Mouse (Mus musculus): ENCODE results near the gene 4930438A08Rik.
"Not testable (repeated sequence)": the region's sequence is repeated elsewhere in the genome, so short reads cannot be mapped to it uniquely, and the experiment has no call there.

The 4930438A08Rik gene

DNA sequence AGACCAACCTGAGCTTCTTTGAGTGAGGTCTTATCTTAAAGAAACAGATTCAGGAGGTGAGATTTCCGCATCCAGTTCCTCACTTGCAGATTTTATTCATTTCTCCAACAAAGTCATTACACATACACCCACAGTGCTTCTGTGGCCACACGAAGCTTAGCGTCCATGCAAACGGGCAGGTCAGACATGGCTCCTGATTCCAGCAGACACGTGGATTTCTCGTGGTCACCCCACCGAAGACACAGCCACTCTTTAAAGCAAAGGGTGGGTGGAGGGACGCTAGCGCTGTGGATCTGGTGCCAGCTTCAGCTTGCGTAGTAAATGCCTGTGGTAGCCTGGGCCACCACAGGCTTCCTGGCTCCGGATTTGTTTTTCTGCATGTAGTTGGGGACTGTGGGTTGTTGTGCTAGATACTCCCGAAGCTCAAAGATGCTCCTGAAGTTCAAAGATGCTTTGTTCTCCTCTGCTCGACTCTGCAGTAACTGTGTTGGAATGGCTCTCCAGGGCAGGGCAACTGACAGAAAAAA is 7.4 kb downstream of the 4930438A08Rik start:
- DNase-seq (ENCODE audit: low spot score in 2 of 2), result no peak

DNA sequence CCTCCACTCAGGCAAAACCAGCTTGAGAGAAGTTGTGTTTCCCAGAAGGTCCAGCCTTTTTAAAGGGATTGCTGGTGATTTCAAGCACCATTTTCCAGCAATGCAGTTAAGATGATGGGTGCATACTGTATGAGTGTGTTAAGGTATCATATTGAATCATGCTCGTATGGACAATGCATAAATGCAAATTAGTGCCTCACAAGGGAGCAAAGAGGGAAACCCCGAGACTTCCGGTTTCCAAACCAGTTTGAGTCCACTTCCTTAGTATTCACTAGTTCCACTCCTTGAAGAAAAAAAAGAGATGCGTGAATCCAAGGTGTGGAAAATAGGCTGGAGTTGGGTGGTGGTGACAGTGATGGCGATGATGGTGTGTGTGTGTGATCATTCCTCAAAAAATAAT is 7.9 kb downstream of the 4930438A08Rik start:
- DNase-seq (ENCODE audit: low spot score in 2 of 2), result no peak

DNA sequence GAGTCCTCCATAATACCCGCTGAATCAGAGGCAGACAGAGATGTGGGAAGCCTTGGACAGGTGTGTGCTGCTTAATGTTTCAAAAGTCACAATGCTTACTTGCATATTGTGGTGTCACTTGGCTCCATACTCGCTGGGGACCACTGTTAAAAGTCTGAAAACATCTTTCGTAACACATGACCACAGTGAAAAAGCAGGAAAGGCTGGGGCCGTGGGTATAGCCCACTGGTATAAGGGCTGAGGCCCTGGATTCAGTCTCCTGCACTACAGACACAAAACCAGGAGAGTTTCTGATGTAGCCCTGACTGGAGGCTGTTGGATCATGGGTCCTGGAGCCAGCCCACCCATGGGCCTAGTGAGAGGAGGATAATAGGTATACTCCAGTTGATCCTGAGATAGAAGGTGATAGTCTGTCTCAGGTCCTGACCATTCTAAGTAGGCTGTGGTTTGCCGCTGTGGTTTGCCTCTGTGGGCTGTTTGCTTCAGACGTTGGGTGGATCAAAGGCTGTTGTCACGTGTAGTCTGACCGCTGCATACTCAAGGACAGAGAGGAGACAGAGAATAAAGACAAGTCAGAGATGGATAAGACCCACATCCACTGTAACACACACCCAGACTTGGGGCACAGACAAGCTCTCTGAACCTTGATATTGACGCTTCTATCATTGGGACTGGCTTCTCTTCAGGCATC is 15.5 kb downstream of the 4930438A08Rik start:
- DNase-seq (ENCODE audit: low spot score in 2 of 2), result no peak

DNA sequence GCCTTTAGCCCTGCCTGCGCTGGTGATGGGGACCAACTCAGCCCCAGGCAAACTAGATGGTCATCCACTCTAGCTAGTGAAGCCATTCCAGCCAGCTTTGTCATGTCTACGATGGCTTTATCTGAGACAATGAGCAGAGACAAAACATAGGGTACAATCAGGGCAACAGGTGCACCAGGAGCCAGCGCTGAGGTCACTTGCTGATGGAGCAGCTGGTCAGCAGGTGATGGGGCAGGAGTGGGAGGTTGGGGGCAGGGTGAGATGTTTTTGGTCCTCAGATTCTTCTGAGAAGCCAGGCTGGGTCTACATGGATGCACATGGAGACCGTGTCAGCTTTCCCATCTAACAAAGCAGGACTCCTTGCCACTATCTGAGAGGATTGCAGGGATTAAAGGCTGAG is 16.2 kb downstream of the 4930438A08Rik start:
- no peak for DNase-seq (ENCODE audit: low spot score in 2 of 2)

DNA sequence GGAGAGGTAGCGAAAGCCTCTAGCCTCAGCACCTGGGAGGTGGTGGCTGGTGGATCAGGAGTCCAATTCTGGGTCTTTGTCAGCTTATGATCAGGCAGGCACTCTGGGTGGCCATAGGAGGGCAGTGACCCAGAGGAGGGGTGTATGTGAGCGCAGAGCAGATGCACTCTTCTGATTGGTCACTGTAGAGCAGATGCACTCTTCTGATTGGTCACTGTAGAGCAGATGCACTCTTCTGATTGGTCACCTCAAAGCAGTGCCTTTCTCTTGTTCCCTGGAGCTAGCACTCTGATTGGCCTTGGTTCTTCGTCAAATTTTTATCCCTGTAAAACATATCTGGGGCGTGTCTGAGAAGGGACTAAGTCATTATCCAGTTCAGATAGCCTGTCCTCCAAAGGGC is 18.2 kb downstream of the 4930438A08Rik start:
- DNase-seq (ENCODE audit: low spot score in 2 of 2), result no peak

DNA sequence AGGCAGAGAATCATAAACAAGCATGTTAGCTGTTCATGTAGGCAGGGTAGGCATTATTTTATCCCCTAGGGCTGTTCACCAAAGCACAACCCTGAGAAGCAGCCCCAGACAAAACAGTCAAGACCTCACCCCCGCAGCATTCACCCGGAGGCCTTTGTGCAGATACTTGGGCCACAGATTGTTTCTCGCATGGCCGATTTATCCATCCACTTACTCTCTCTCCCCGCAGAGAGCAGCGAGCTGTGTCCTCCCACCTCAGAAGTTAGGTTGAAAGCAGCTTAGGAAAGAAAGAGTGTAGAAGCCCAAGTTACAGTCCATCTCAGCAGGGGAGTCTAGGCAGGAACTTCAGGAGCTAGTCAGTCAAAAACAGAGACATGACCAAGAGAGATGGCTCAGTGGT is 22.8 kb downstream of the 4930438A08Rik start:
- DNase-seq (ENCODE audit: low spot score in 2 of 2), result no peak

DNA sequence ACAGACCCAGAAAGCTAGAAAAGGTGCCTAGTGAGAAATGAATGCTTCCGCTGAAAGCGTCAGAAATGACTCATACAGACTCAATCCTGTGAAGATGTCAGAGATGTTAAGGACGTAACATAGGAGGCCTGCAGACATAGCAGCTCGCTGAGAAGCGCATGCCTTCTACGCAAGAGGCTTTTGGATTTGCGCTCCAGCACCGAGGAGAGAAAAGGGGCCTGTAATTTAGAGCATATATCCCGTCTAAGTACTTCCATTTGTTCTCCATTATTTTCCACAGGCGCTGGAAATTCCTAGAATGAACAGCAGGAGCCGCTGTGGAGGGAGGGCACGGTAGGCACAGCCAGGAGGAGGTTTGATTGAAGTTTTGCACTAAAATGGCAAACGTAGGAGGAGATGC is 26.5 kb downstream of the 4930438A08Rik start:
- DNase-seq (ENCODE audit: low spot score in 2 of 2), result peak; percentile 77 to 88

DNA sequence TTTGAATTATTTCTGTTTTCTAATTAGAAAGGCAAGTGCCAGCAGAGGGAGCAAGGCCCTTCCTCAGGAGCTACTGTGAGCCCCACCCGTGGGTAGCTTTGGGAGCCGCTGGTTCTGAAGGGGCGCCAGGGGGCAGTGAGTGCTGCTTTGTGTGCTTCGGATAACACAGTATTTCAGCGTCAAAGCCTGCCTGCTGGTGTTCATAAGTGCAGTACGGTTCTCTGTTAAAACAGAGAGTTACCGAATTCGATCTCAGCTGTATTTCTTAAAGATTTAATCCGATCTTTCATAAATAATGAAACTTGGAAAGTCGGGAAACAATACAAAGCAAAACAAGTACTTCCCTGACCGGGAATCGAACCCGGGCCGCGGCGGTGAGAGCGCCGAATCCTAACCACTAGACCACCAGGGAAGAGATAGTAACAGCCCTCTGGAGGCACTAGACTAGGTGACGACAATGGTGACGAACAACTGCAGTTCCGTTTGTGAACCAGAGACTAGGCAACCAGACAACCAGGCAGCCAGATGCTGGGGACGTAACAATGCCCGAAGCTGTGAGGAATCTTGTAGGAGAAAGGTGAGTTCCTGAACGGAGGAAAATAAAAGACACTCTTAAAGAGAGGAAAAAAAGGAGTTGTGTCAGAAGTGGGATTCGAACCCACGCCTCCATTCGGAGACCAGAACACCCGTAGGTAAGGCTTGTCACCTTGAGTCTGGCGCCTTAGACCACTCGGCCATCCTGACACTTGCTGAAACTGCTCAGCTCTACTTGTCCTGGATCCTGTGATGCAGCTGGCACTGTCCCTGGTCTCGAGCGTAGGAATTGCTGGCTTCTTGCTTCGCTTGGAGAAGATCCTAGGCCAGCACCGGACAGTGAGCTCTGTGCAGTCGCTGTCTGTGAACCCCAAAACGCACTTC is 27.5 kb downstream of the 4930438A08Rik start:
- DNase-seq (ENCODE audit: low spot score in 2 of 2), result peak; percentile 93 to 98

DNA sequence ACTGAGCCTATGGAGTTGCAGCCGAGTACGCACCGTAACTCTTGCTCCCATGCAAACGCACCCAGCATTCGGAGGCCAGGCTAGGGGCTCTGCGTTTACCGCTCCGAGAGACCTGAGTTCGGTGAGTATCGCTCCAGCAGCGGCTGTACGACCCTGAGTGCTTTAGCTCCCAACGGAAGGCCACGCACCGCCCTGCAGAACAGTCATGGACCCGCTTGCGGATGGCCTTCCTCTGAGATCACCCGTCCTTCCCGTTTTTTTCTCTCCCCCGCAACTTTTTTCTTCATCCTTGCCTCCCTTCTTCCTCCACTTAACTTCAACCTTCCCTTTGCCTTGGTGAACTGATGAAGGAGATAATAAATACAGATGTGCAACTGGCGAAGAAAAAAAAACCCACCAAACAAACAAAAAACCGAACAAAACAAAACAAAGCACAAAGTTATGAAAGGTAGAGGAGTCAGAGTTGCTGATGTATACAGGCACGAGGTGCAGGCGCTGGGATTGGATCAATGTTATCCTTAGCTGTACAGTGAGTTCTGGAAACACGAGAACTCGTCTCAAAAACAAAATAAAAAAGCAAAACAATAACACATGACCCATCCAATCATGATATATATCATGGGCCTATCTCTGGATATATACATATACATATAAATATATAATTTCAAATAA is 28.3 kb downstream of the 4930438A08Rik start:
- no peak for DNase-seq (ENCODE audit: low spot score in 2 of 2)

DNA sequence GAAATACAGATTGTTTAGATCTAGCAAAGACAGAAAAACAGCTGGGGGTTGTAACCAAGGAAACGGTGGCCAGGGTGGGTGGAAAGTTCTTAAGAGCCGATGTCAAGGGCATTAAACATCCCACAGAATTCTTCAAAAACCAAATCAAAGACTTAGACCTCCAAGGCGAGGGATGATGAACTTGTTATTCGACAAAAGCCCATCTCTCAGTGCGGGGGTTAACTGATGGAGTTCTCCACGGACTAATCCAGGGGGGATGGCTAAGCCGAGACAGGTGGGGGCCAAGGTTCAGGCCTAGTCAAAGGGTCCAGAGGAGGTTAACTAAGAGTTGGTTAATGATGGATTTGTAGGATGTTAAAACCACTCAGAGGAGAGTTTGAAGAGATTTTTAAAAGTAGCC is 29.0 kb downstream of the 4930438A08Rik start:
- DNase-seq (ENCODE audit: low spot score in 2 of 2), result no peak

DNA sequence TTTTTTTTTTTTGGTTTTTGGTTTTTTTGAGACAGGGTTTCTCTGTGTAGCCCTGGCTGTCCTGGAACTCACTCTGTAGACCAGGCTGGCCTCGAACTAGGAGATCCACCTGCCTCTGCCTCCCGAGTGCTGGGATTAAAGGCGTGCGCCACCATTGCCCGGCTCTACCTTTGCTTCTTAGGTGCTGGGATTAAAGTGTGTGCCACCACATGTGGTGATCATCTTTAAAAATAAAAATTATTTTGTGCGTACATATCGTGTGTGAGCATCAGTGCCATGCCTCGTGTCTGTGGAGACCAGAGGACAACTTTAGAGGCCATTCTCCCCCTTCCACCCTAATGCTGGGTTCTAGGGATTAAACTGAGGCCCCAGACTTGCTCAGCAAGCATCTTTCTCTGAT is 30.7 kb downstream of the 4930438A08Rik start:
- not testable (repeated sequence) for DNase-seq (ENCODE audit: low spot score in 2 of 2)

DNA sequence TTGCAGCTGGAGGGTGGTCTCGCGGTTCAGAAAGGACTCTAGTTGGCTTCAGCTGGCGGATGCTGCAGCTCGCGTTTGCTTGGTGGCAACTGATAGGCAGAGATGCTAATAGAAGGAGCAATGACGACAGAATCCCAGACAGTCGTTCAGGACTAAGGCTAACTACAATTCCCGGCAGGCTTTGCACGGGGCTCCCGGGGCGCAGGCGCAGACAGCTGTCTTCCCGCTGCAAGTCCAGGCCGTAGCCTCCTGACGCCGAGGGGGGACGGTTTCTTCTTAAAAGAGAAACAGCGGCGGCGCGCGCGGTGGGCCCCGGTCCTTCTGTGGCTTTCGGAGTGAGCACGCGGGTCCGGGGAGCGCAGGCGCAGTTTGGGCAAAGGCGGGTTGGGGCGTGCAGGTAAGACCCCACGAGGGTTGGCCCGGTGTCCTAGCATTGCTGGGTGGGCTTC is 32.3 kb downstream of the 4930438A08Rik start, which contains the start of gene Zfp692:
Gene Zfp692, plus strand, starts transcription at position 210 of the 449 bp plus-strand sequence.
- DNase-seq (ENCODE audit: low spot score in 2 of 2), result peak; percentile 91 to 96

DNA sequence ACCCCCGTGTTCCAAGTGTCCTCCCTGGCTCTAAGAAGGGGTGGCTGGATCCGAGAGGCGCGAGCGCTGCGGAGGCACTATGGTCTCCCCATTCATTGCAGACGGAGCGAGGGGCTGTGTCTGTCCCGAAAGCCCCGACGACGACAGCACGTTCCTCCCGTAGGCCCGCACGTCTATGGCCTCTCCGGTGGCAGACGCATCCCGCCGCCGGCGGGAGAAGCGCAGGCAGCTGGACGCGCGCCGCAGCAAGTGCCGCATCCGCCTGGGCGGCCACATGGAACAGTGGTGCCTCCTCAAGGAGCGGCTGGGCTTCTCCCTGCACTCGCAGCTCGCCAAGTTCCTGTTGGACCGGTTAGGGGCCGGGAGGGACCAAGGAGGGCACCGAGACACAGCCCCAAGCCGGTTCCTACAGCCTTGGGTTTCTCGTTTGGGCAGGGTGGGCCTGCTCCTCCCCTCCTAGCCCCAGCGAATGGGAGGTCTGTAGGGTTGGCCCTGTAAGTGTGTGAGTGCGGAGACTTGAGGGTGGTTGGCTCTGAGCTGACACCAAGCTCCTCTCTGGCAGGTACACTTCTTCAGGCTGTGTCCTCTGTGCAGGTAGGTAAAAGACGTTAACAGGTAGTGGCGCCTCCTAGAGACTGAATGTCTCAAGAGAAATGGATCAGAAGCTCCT is 32.9 kb downstream of the 4930438A08Rik start:
- peak; percentile 63 to 83 for DNase-seq (ENCODE audit: low spot score in 2 of 2)

DNA sequence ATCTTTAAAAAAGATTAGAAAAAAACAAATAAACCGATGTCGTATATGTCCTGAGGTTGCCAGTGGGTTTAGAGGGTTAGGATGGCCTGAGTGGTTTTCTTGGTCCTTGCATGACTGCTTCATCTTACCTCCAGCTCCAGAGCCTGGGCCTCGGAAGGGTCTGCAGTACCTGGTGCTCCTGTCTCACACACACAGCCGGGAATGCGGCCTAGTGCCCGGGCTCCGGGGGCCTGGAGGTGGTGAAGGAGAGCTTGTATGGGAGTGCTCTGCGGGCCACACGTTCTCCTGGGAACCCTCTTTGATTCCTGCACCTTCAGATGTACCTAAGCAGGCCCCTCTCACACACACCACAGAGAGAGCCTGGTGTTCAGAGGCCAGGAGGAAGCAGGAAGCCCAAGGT is 34.1 kb downstream of the 4930438A08Rik start:
- no peak for DNase-seq (ENCODE audit: low spot score in 2 of 2)

DNA sequence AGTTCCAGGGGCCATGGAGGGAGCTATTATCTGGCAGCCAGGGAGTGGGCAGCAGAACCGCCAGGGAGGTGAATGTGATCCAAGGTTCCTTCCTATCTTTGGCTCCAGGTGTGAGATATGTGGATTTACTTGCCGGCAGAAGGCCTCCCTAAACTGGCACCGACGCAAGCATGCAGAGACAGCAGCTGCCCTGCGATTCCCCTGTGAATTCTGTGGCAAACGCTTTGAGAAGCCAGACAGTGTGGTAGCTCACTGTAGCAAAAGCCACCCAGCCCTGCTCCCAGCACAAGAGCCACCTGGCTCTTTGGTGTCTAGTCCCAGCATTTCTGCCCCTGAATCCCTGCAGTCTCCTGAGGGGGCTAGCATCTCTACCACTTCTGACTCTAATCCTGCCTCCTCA is 39.5 kb downstream of the 4930438A08Rik start:
- no peak for DNase-seq (ENCODE audit: low spot score in 2 of 2)

DNA sequence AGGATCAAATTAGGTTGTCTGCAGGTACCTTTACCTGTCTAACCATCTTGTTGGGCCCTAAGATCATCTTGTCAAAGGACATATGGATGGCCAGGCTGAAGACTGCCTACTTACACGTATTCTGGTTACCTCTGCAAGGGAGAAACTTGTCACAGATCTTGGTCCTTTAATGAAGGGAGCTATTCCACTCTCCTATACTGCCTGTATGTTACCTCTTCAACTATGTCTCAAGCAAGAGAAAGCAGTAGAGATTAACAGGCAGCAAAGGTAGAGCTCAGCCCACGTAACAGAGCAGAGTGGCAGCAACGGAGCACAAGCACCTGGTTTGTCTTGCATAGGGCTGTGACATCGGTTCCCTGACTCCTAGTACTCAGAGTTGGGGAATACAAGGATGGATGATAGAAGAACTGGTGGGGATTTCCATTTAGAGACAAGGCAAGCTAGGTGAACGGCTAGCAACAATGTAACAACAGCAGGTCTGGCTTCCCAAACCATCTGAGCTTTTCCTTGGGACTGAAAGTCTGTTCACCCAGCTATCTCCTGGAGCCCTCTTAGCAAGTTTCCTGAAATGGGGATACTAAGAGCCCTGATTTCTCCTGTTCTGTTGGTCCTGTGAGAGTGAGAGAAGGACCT is 41.1 kb downstream of the 4930438A08Rik start:
- DNase-seq (ENCODE audit: low spot score in 2 of 2), result no peak

DNA sequence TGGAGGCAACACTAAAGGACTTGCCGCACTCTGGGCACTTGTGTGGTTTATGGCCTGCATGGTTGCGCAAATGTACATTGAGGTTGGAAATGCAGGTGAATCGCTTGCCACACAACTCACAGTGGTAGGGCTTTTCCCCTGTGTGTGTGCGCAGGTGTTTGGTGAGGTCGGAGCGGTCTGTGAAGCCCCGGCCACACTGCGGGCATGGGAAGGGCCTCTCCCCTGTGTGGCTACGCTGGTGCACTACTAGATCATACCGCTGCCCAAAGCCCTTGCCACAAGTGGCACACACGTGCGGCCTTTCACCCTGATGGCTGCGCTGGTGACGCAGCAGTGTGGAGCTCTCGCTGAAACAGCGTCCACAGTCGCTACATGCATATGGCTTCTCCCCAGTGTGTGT is 41.7 kb downstream of the 4930438A08Rik start:
- DNase-seq (ENCODE audit: low spot score in 2 of 2), result peak in 1 of 2 experiments; percentile 63

DNA sequence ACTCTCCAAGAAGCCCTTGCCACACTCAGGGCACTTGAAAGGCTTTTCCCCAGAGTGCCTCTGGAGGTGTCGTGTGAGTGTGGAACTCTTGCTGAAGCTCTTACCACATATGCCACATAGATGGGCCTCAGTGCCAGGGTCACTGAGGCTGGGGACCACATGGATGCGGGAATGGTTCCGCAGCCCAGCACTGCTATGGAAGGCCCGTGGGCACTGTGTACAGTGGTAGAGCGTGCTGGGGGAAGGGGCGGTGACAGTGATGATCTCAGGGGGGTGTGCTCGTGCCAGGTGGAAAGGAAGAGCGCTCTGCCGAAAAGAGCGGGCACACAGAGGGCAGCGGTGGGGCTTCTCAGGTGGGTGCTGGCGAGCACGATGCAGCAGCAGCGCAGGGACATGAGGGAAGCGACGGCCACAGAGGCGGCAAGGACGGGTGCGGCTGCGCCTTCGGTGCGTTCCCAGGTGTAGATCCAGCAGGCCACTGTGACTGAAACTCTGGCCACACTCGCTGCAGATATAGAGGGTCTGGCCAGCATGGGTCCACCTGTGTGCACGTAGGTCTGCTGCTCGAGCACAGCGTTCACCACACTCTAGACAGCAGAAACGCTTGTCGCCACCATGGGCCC is 42.3 kb downstream of the 4930438A08Rik start:
- DNase-seq (ENCODE audit: low spot score in 2 of 2), result peak in 1 of 2 experiments; percentile 60

DNA sequence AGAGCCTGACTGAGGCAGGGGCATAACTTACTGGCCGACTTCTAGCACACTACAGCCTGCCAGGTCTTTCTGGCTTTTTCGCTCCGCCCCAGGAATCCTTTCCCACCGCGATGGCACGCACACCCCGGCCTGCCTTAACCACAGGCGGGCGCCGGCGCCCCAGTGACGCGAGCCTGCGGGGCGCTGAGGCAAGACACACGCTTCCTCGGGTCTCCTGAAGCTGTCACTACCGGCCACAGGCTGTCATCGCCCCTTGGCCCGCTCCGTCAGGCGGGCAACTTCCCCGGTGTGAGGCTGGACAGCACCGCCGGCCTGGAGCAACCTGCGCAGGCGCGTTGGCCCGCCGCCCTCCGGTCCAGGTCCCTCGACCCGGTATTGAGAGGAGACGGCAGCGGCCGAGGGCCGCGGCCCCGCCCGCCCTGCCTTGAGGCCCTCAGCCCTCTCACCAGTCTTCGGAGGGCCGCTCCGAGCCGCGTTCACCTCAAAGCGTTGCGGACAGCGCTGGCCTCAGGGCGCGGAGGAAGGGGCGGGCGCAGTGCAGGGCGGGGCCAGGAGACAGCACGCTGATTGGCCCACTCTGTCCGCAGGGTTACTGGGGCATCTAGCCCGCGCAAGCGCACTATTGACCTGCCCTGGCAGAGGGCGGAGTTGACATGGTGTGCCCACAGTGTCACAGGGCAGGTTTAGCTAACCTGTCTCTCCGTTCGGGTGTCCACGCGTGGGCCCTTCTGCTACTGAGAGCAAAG is 48.4 kb downstream of the 4930438A08Rik start:
- peak; percentile 99 for DNase-seq (ENCODE audit: low spot score in 2 of 2)
